ENCODE assay signal across 22 mouse cellular contexts in genomic region chr5:131218221-131218620, GRCm38 (mm10).
DNase-seq lines count a peak whose midpoint lies in the region; ATAC-seq lines count a peak whose summit lies in the region.
"Had no signal": no experiment of that assay in that cellular context is flagged by ENCODE, and none has a peak within 500 bp of the region (broad histone marks: within the 10 kb centered on the region; RNA-seq: fewer than 3 reads in every experiment).

No protein-coding gene starts in this region.

- ATAC-seq in kidney, embryonic 14.5 days (ENCODE audit: low FRiP score, low TSS enrichment), result no peak
- no peak for ATAC-seq in kidney, embryonic 16.5 days (ENCODE audit: low FRiP score, low TSS enrichment)
- ATAC-seq: forebrain, embryonic 14.5 days had no signal

- 92% methylated on average over 3 of the region's 3 CpGs for WGBS in kidney, embryonic 14.5 days
- 85% methylated on average over 3 of the region's 3 CpGs for WGBS in kidney, embryonic 16.5 days

- no peak overlapping the region for H3K4me3 ChIP-seq in kidney, embryonic 14.5 days (ENCODE audit: low read length)
- H3K4me3 ChIP-seq in kidney, embryonic 16.5 days (ENCODE audit: low read length), result no peak overlapping the region
- H3K4me3 ChIP-seq: embryonic facial prominence, embryonic 13.5 days; embryonic facial prominence, embryonic 15.5 days; erythroblast, embryonic 14.5 days; forebrain, embryonic 10.5 days; forebrain, embryonic 12.5 days had no signal

- peaks cover 4% of the 10 kb centered on the region; the same call in 1 of the 2 replicates for H3K9me3 ChIP-seq in kidney, embryonic 14.5 days (ENCODE audit: control insufficient read depth, low read length)
- no peaks in the 10 kb centered on the region; the same call in 1 of the 2 replicates for H3K9me3 ChIP-seq in kidney, embryonic 16.5 days (ENCODE audit: low read length)
- H3K9me3 ChIP-seq: embryonic facial prominence, embryonic 15.5 days; forebrain, embryonic 10.5 days; forebrain, embryonic 12.5 days had no signal

- no peaks in the 10 kb centered on the region for H3K27me3 ChIP-seq in kidney, embryonic 14.5 days (ENCODE audit: control insufficient read depth, insufficient read depth, low read length)
- H3K27me3 ChIP-seq in kidney, embryonic 16.5 days (ENCODE audit: insufficient read depth, low read length), result no peaks in the 10 kb centered on the region
- H3K27me3 ChIP-seq: embryonic facial prominence, embryonic 13.5 days; embryonic facial prominence, embryonic 15.5 days; forebrain, embryonic 12.5 days had no signal

- no peak overlapping the region for H3K4me2 ChIP-seq in kidney, embryonic 14.5 days (replicated peaks; ENCODE audit: low read depth, low read length)
- no peak overlapping the region for H3K4me2 ChIP-seq in kidney, embryonic 16.5 days (replicated peaks; ENCODE audit: low read depth, low read length)
- H3K4me2 ChIP-seq: embryonic facial prominence, embryonic 13.5 days; embryonic facial prominence, embryonic 15.5 days; forebrain, embryonic 12.5 days had no signal

- H3K27ac ChIP-seq in kidney, embryonic 14.5 days (ENCODE audit: low read depth, low read length), result no peak overlapping the region
- H3K27ac ChIP-seq in kidney, embryonic 16.5 days (ENCODE audit: low read length), result no peak overlapping the region
- H3K27ac ChIP-seq: embryonic facial prominence, embryonic 13.5 days; embryonic facial prominence, embryonic 15.5 days; forebrain, embryonic 10.5 days; forebrain, embryonic 12.5 days had no signal

- no peaks in the 10 kb centered on the region for H3K36me3 ChIP-seq in kidney, embryonic 14.5 days (ENCODE audit: control insufficient read depth, insufficient read depth, low read length)
- H3K36me3 ChIP-seq in kidney, embryonic 16.5 days (ENCODE audit: insufficient read depth, low read length), result no peaks in the 10 kb centered on the region
- H3K36me3 ChIP-seq: embryonic facial prominence, embryonic 13.5 days; embryonic facial prominence, embryonic 15.5 days; forebrain, embryonic 10.5 days; forebrain, embryonic 12.5 days had no signal

- peak; percentile 12 for DNase-seq in kidney, adult 11 months
- DNase-seq in kidney, postnatal 14 days, result no peak
- peak; percentile 13 to 49 for DNase-seq in kidney, adult 8-10 months
- DNase-seq in kidney, postnatal 36 days, result peak; percentile 8 to 48
- DNase-seq: adrenal gland, adult 2 months; adrenal gland, postnatal 10 days; adrenal gland, postnatal 25 days; cerebellum, adult 11 months; cerebellum, adult 18-20 months; cerebellum, adult 8-10 months; cerebellum, adult 9-11 months; cerebellum, postnatal 14 days; cerebellum, postnatal 36 days; embryo, embryonic 11 days had no signal

- H3K9ac ChIP-seq in kidney, embryonic 14.5 days (ENCODE audit: low read depth, low read length), result no peak overlapping the region
- H3K9ac ChIP-seq in kidney, embryonic 16.5 days (replicated peaks; ENCODE audit: low read length), result no peak overlapping the region
- H3K9ac ChIP-seq: embryonic facial prominence, embryonic 13.5 days; embryonic facial prominence, embryonic 15.5 days; forebrain, embryonic 12.5 days had no signal

- H3K4me1 ChIP-seq in kidney, embryonic 14.5 days (ENCODE audit: control insufficient read depth, insufficient read depth, low read length), result no peaks in the 10 kb centered on the region
- no peaks in the 10 kb centered on the region for H3K4me1 ChIP-seq in kidney, embryonic 16.5 days (ENCODE audit: insufficient read depth, low read length)
- H3K4me1 ChIP-seq: embryonic facial prominence, embryonic 13.5 days; forebrain, embryonic 10.5 days; forebrain, embryonic 12.5 days had no signal
